Mouse (Mus musculus) neural tube, embryonic 11.5 days (tissue): ENCODE data around the gene Susd3. TPM values are rescaled to one million over a fixed set of nuclear protein-coding genes. Genes with fewer than 3 reads are reported as not detected.

ENCODE experiments used
- ATAC-seq: fragments of 200-750 bp; cut with Nextera tagmentation; 2 replicates; pipeline ENCODE4 v1.8.0; 2017; ENCODE audit warnings: moderate number of reproducible peaks, mild to moderate bottlenecking, moderate TSS enrichment, moderate library complexity; ENCODE audit not compliant: insufficient read depth, low FRiP score, low TSS enrichment
- DNase-seq: peaks from one replicate; pipeline ENCODE4 v3.0.0-alpha.2; 2015; ENCODE audit warnings: low spot score
- H3K27ac ChIP-seq: fragments of 300-500 bp; sonication (generic); 2 replicates; pipeline ENCODE4 v1.5.1; 2014; ENCODE audit warnings: low read depth, mild to moderate bottlenecking, low read length
- H3K27me3 ChIP-seq: fragments of 300-500 bp; sonication (generic); 2 replicates; pipeline ENCODE4 v1.6.1; 2014; ENCODE audit warnings: mild to moderate bottlenecking, low read length, mixed read lengths; ENCODE audit not compliant: control insufficient read depth, insufficient read depth
- H3K36me3 ChIP-seq: fragments of 300-500 bp; sonication (generic); 2 replicates; pipeline ENCODE4 v1.6.1; 2014; ENCODE audit warnings: mild to moderate bottlenecking, low read length, moderate library complexity, mixed read lengths; ENCODE audit not compliant: control insufficient read depth, insufficient read depth
- H3K4me1 ChIP-seq: fragments of 300-500 bp; sonication (generic); 2 replicates; pipeline ENCODE4 v1.6.1; 2014; ENCODE audit warnings: low read length, mixed read lengths; ENCODE audit not compliant: control insufficient read depth, insufficient read depth
- H3K4me2 ChIP-seq: fragments of 300-500 bp; sonication (generic); 2 replicates; pipeline ENCODE4 v1.6.1; 2014; ENCODE audit warnings: low read depth, mild to moderate bottlenecking, moderate library complexity
- H3K4me3 ChIP-seq: fragments of 300-500 bp; sonication (generic); 2 replicates; pipeline ENCODE4 v1.5.1; 2014; ENCODE audit warnings: low read depth, low read length
- H3K9ac ChIP-seq: fragments of 300-500 bp; sonication (generic); 2 replicates; pipeline ENCODE4 v1.6.1; 2014; ENCODE audit warnings: mild to moderate bottlenecking, low read length
- H3K9me3 ChIP-seq: fragments of 300-500 bp; sonication (generic); 2 replicates; pipeline ENCODE4 v1.6.1; 2016; ENCODE audit warnings: low read length; ENCODE audit not compliant: control insufficient read depth
- WGBS: fragments of 180-500 bp; shearing (Covaris S2); extraction: QIAGEN DNeasy Blood & Tissue Kit; methylation state at CpG from one replicate; pipeline ENCODE4 v1.1.7; 2014; 5-methylcytosine and 5-hydroxymethylcytosine counted together
- polyA plus RNA-seq: library from polyadenylated mRNA; unstranded; fragments of >200 nt; fragmentation: Nextera tagmentation; extraction: Ambion mirVana; gene quantifications from 2 replicates; pipeline ENCODE4 v1.2.1, GENCODE M21; 2014

The Susd3 gene
- polyA plus RNA-seq, 1 experiment from 2014 or later: 1.2 TPM

DNA sequence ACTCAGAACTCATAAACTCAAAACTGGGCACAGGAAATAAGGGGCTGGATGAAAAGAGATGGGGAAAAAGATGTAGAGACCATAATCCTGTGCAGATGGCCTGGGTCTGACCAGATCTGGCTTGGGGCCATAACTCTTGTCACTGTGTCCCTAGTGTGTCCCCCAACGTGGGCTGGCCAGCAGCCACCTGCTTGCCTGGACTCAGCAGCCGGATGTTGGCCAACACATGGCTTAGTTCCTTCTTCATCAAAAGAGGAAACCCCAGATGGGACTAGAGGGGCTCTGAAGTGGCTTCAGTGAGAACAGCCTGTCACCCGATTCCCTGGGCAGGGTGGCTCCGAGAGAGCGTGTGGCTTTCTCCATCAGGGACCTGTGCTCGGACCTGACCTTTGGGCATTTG is 51.7 kb downstream of the Susd3 start:
- H3K9ac ChIP-seq: no peak overlapping the region
- H3K4me2 ChIP-seq: no peak overlapping the region
- no peak overlapping the region for H3K27ac ChIP-seq
- no peak for DNase-seq
- no peaks in the 10 kb centered on the region for H3K36me3 ChIP-seq
- WGBS: 85% methylated on average over 6 of the region's 6 CpGs
- ATAC-seq: no peak
- no peaks in the 10 kb centered on the region for H3K9me3 ChIP-seq
- no peaks in the 10 kb centered on the region for H3K27me3 ChIP-seq
- peaks cover 3% of the 10 kb centered on the region for H3K4me1 ChIP-seq
- H3K4me3 ChIP-seq: no peak overlapping the region

DNA sequence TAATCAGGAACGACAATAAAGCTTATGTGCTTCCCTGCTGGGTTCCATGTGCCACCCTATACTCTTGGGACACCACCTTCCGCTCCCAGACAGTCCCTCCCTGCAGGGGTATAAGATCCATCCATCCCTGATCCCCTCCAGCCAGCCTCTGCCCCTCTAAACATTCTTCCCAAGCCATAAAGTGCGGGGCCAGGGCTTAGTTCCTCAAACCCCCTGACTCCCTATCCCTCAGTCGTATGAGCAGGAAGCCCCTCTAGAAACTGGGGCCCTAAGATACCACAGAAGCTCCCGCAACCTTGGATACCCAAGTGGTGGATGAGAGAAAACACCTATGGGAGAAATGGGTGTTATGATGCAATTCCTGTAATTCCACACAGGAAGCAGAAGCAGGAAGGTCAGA is 52.3 kb downstream of the Susd3 start:
- 83% methylated on average over 5 of the region's 5 CpGs for WGBS
- no peaks in the 10 kb centered on the region for H3K36me3 ChIP-seq
- no peak overlapping the region for H3K9ac ChIP-seq
- H3K9me3 ChIP-seq: no peaks in the 10 kb centered on the region
- ATAC-seq (no peak), DNase-seq (no peak)
- no peak overlapping the region for H3K27ac ChIP-seq
- no peak overlapping the region for H3K4me2 ChIP-seq
- no peak overlapping the region for H3K4me3 ChIP-seq
- H3K4me1 ChIP-seq: peaks cover 8% of the 10 kb centered on the region
- H3K27me3 ChIP-seq: no peaks in the 10 kb centered on the region

DNA sequence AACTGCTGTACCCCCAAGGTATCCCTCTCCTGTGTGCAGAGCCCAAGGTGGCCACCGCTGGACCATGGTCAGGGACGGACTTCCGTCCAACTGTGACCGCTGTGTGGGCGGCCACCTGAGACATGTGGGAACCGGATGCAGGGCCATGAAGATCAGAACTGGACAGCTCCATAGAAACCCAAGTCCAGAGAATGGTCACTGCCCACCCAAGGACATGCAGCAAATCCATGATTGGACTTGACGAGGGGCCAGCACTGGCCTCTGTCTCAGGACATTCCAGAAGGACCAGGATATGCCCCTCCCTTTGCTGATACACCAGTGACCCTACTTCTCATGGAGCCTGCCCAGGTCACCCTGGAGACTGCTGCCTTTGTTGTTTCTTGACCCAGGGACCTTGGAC is 52.9 kb downstream of the Susd3 start:
- no peak overlapping the region for H3K4me3 ChIP-seq

DNA sequence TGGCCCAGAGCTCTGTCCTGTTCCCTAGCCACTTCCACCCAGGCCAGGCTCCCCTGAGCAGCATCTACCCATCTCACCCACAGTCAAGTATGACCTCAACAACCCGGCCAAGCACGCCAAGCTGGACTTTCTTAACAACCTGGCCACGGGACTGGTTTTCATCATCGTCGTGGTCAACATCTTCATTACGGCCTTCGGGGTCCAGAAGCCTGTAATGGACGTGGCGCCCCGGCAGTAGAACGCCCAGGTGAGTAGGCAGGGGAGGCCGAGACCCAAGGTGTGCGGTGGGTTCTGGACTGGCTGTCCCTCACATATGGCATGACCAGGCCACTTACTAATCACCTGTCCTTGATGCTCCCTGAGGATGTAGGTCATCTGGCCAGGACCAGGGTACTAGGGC is 53.7 kb downstream of the Susd3 start:
- DNase-seq (no peak), ATAC-seq (no peak)
- Histone ChIP-seq H3K4me1 (peaks cover 11% of the 10 kb centered on the region), H3K4me3 (no peak overlapping the region), H3K27me3 (no peaks in the 10 kb centered on the region), H3K36me3 (no peaks in the 10 kb centered on the region), H3K9me3 (no peaks in the 10 kb centered on the region), H3K9ac (no peak overlapping the region), H3K4me2 (no peak overlapping the region), H3K27ac (no peak overlapping the region)
- 94% methylated on average over 13 of the region's 13 CpGs for WGBS

More for the DNA sequence above, 52.9 kb downstream of the Susd3 start:
- 88% methylated on average over 7 of the region's 7 CpGs for WGBS
- Histone ChIP-seq H3K36me3 (no peaks in the 10 kb centered on the region), H3K9me3 (no peaks in the 10 kb centered on the region), H3K27me3 (no peaks in the 10 kb centered on the region), H3K4me1 (peaks cover 11% of the 10 kb centered on the region), H3K4me2 (no peak overlapping the region), H3K9ac (no peak overlapping the region), H3K27ac (no peak overlapping the region)
- DNase-seq: no peak
- ATAC-seq: no peak

DNA sequence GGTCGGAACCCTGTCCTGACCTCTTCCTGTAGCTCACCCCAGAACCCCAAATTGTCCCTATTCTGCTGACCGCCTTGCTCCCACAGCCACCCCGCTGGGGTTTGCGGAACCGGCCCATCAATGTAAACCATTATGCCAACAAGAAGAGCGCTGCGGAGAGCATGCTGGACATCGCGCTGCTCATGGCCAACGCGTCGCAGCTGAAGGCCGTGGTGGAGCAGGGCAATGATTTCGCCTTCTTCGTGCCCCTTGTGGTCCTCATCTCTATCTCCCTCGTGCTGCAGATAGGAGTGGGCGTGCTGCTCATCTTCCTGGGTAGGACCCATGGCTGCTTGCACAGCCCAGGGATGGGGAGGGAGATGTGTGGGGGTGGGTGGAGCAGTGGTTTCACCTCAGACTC is 54.9 kb downstream of the Susd3 start:
- H3K9ac ChIP-seq: no peak overlapping the region
- no peak overlapping the region for H3K27ac ChIP-seq
- 95% methylated on average over 17 of the region's 17 CpGs for WGBS
- no peaks in the 10 kb centered on the region for H3K27me3 ChIP-seq
- H3K4me2 ChIP-seq: no peak overlapping the region
- no peaks in the 10 kb centered on the region for H3K9me3 ChIP-seq
- ATAC-seq (no peak), DNase-seq (no peak)
- no peaks in the 10 kb centered on the region for H3K36me3 ChIP-seq
- H3K4me1 ChIP-seq: peaks cover 11% of the 10 kb centered on the region
- no peak overlapping the region for H3K4me3 ChIP-seq

DNA sequence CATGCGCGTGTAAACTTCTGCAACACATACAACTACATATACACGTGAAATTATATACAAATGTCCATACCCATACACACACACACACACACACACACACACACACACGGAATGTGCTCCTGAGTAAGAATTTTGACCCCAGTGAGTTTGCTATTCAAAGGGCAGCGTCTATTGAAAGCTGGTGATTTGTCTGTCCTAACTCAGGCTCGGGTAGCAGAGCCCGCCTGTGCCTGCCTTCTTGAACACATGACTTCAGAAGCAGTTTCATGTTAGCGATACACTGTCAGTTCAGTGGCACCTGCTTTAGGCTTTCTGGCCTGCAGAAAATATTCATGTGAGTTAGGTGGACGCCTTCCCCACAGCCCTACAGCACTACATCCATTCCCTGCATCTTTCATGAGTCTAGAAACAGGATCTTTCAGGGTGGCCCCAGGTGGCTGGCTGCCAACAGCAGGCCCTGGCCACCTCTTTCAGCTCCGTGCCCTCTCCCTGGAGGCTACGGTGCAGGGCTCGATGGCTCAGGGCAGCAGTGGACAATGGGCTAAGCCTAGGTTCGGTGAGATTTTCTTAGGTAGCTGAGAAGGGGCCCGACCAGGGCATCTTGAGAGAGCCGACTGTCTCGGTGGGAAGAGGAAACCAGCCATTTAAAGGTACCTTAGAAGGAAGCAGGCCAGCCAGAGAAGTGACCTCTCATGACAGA is 56.2 kb downstream of the Susd3 start:
- Histone ChIP-seq H3K9me3 (no peaks in the 10 kb centered on the region), H3K4me2 (no peak overlapping the region), H3K9ac (no peak overlapping the region), H3K27ac (no peak overlapping the region), H3K4me3 (no peak overlapping the region), H3K27me3 (no peaks in the 10 kb centered on the region), H3K36me3 (no peaks in the 10 kb centered on the region), H3K4me1 (peaks cover 14% of the 10 kb centered on the region)
- WGBS: 84% methylated on average over 16 of the region's 16 CpGs
- DNase-seq: no peak
- ATAC-seq: no peak

DNA sequence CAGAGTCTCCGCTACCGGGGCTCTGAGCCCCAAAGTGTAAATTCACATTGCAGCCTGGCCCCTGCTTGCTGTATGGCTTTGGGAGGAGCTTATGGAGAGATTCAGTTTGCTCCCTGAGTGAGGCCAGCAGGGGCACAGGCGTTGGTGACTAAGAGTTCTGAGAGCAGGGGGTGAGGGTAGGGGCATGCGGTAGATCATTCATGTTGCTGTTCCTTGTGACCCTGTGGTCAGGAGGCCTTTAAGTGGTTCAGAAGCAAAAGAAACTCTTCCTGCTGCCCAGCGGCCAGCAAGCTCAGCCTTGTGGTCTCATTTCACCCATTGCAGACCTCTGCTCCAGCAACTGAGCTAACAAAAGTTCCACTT is 56.9 kb downstream of the Susd3 start:
- no peak overlapping the region for H3K4me3 ChIP-seq
- no peak for DNase-seq
- H3K4me1 ChIP-seq: peaks cover 18% of the 10 kb centered on the region
- no peak overlapping the region for H3K27ac ChIP-seq
- no peak overlapping the region for H3K9ac ChIP-seq
- H3K36me3 ChIP-seq: no peaks in the 10 kb centered on the region
- H3K9me3 ChIP-seq: no peaks in the 10 kb centered on the region
- H3K27me3 ChIP-seq: no peaks in the 10 kb centered on the region
- no peak for ATAC-seq
- WGBS: 58% methylated on average over 5 of the region's 5 CpGs
- no peak overlapping the region for H3K4me2 ChIP-seq

DNA sequence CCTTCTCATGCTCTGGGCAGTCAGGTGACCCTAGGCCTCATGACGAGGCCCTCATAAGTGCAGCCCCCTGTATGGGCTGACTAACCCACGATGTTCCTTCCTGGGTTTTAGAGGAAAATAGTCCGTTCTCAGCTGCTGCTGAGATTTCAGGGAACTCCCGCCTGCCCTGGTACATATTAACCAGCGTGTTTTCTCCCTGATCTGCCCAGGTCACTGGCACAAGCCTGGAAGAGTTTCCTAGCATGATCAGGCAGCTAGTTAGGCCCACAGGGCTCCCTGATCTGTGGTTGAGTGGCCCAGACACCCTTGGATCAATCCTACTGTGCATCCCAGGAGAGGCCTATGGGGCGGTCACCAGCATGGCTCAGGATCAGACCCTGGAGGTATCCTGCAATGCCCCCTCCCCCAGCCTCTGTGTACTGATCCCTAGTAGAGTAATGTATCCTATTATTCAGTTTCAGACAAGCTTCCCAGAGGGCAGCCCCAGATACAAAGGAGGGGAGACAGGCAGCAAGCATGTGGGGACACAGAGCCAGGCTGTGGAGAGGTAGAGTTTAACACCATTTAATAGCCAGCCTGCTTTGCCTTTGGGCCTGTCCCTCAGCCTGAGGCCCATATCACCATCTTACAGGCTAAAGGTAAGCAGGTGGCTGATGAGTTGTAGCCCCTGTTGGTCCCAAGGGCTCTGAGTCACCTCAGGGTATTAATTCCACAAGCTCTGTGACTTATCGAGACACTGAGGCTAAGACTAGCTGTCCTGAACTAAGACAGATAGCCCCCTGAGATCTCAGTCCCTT is 57.4 kb downstream of the Susd3 start:
- Histone ChIP-seq H3K9me3 (no peaks in the 10 kb centered on the region), H3K9ac (no peak overlapping the region; the same call in 1 of the 2 replicates), H3K4me2 (no peak overlapping the region), H3K4me1 (peaks cover 18% of the 10 kb centered on the region), H3K4me3 (no peak overlapping the region), H3K27me3 (no peaks in the 10 kb centered on the region), H3K27ac (no peak overlapping the region), H3K36me3 (no peaks in the 10 kb centered on the region)
- DNase-seq (no peak), ATAC-seq (no peak)
- WGBS: 79% methylated on average over 7 of the region's 7 CpGs
